Mouse (Mus musculus): ENCODE measurements around the gene Fgfr3.

The Fgfr3 gene

DNA sequence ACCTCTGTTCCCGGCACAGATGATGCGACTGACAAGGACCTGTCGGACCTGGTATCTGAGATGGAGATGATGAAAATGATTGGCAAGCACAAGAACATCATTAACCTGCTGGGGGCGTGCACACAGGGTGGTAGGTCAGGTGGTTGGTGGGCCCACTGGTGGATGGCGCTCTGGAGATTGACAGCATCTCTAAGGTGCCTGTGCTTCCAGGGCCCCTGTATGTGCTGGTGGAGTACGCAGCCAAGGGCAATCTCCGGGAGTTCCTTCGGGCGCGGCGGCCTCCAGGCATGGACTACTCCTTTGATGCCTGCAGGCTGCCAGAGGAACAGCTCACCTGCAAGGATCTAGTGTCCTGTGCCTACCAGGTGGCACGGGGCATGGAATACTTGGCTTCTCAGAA is 12.4 kb downstream of the Fgfr3 start:
- no peak for DNase-seq

DNA sequence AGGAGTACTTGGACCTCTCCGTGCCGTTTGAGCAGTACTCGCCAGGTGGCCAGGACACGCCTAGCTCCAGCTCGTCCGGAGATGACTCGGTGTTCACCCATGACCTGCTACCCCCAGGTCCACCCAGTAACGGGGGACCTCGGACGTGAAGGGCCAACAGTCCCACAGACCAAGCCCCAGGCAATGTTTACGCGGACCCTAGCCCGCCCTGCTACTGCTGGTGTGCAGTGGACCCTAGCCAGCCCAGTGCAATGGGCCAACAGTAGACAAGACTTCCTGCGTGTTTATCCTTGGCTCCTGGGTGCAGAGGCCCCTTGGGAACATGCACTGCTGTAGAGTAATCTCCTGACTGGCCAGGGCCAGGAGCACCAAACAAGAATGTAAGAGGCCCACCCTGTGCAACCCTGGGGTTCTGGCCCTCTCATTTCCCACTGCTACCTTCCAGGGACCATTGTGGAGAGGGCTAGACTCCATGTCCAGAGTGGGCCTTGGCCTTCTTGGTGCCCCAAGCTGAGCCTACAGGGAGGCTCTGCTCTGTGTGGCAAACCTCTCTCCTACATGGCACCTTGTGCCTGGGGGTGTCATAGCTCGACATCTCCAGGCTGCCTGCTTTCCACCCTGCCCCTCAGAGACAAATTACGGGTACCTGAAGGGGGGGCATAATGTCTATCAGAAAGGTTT is 14.1 kb downstream of the Fgfr3 start:
- DNase-seq, result no peak

DNA sequence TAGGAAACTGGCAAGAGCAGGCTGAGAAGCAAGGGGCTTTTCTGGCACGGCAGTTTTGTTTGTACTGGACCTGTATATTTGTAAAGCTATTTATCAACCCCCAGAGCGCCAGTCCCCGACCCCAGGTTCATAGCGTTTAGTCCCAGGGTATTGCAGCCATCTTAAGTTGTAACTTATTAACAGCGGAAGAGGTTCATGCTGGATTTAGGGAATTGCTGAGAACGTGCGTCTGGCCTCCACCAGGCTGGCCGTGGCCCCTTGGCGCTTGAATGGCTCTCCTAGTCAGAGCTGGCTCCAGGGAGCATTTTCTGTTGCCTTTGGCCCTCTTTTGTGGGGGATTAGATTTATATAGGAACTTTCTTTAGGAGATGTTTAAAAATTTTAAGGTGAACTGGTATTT is 14.8 kb downstream of the Fgfr3 start:
- DNase-seq, result no peak

GRCm38 (mm10) chr5:33737903-33738321 is 16.4 kb downstream of the Fgfr3 start:
- peak; percentile 81 for DNase-seq

- no peak for DNase-seq
Measured at GRCm38 (mm10) chr5:33738341-33738740, 16.9 kb downstream of the Fgfr3 start.

GRCm38 (mm10) chr5:33740548-33740947 is 19.1 kb downstream of the Fgfr3 start:
- no peak for DNase-seq

DNA sequence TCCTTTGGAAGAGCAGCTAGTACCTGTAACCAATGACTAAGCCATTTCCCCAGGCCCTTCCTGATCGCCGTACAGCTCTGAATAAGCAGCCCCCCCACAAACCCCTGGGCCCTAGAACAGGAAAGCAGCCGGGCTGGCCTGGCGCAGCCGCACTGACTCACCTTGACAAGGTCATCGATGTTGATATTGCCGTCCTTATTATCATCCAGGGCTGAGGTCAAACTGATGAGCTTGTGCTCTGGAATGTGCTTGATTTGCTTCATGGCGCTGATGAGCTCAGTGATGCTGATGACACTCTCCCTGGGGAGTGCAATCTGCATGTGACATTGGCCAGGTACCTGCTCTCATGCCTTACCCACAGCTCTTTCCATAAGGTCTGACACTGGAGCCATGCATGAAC is 22.0 kb downstream of the Fgfr3 start:
- DNase-seq, result no peak

- DNase-seq, result no peak
Measured at GRCm38 (mm10) chr5:33777195-33777594, 55.7 kb downstream of the Fgfr3 start.

DNA sequence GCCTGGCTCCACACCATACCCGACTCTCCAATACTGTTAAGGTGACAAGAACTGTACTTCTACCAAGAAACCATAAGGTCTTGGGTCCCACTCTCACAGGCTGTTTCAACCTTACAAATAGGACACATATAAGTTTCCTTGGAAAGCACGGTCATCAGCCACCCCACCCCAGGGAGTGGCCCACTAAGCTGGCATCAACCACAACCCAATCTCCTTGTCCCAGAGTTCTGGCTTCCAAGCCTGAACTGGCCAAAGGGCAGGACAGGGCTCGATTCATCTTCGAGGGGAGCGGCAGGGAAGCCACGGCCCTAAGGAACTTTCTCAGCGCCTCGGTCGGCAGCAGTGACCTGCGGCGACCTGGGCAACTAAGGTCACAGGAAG is 60.5 kb downstream of the Fgfr3 start:
- no peak for DNase-seq

DNA sequence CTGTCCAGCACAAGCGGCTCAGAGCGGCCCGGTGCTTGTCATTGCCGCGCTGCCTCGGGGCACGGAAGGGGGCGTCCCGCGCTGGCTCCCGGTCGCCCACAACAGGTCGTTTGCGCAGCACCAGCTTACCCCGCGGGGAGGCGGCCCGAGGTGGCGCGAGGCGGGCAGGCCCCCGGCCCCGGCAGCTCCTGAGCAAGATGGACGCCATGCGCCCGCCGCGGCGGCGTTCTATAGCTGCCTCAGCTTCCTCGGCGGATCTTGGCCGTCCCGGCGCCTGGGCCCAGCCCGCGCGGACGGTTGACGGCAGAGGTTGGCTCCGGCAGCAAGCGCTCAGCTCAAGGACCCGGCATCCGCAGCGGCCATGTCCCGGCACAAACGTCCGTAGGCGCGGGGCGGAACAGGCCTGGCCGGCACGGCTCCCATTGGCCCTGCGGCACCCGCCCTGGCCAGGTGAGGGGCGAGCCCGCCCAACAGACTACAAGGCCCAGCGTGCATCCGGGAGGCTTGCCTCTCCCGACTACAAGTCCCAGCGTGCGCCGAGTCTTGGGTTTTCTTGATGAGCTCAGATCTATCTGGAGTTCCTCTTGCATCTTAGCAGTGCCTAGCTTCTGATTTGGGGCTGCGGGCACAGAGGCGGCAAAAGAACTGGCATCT is 61.0 kb downstream of the Fgfr3 start, which contains the start of gene Letm1:
Gene Letm1, minus strand, starts transcription at position 473 of the 654 bp plus-strand sequence.
- DNase-seq, result peak; percentile 99

GRCm38 (mm10) chr5:33782999-33783390 is 61.5 kb downstream of the Fgfr3 start:
- DNase-seq, result no peak

Data from embryo, embryonic 11 days (tissue).